Mouse (Mus musculus): Measurements from ENCODE around the gene Tssk6.

DNA sequence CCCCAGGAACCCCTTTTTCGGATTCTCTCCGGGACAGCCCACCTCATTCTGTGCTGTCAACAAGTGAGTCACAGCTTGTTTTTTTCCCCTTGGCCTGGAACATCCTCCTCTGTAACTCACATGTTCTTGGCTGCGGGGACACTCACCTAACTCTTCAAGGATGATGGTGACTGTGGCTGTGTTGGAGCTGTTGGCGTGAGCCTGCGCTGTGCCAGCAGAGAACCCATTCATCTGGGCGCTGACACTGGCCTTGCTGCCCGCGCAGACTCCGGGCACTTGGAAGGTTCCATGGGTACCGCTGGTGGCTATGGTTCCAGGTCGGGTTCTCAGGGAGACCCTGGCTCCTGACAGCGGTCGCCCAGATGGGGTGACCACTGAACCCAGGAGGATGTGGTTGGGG, 17.8 kb upstream of the Tssk6 start:
- TF ChIP-seq CTCF (IDR thresholded peaks at IDR 0.05; ENCODE audit: low read depth, low read length) = no peak
- no peak for TF ChIP-seq POLR2A (IDR thresholded peaks at IDR 0.05; ENCODE audit: extremely low read depth, insufficient read depth, low read length)

Measured in liver, adult 2 months (tissue).